Mouse (Mus musculus) forebrain, embryonic 10.5 days (tissue): ENCODE measurements around the gene Cd8a. TPM values are rescaled to one million over a fixed set of nuclear protein-coding genes. Genes with fewer than 3 reads are reported as not detected.

ENCODE experiments used
- DNase-seq: peaks from one replicate; pipeline ENCODE4 v3.0.0-alpha.2; 2017; ENCODE audit warnings: low spot score; ENCODE audit errors: extremely low spot score
- H3K27ac ChIP-seq: fragments of 300-500 bp; sonication (generic); 2 replicates; pipeline ENCODE4 v1.5.1; 2016; ENCODE audit warnings: mild to moderate bottlenecking
- H3K27me3 ChIP-seq: fragments of 300-500 bp; sonication (generic); 2 replicates; pipeline ENCODE4 v1.6.1; 2016; ENCODE audit warnings: mild to moderate bottlenecking; ENCODE audit not compliant: poor library complexity, severe bottlenecking
- H3K36me3 ChIP-seq: fragments of 300-500 bp; sonication (generic); replicated peaks from 2 replicates; pipeline ENCODE4 v1.6.1; 2016; ENCODE audit warnings: mild to moderate bottlenecking, moderate library complexity
- H3K4me1 ChIP-seq: fragments of 300-500 bp; sonication (generic); 2 replicates; pipeline ENCODE4 v1.6.1; 2016
- H3K4me3 ChIP-seq: fragments of 300-500 bp; sonication (generic); 2 replicates; pipeline ENCODE4 v1.5.1; 2016; ENCODE audit warnings: mild to moderate bottlenecking, moderate library complexity
- H3K9me3 ChIP-seq: fragments of 300-500 bp; sonication (generic); 2 replicates; pipeline ENCODE4 v1.6.1; 2016; ENCODE audit warnings: mild to moderate bottlenecking, moderate library complexity
- WGBS: fragments of 180-500 bp; shearing (Covaris S2); methylation state at CpG from one replicate; pipeline ENCODE4 v1.1.7; 2016; 5-methylcytosine and 5-hydroxymethylcytosine counted together
- polyA plus RNA-seq: library from polyadenylated mRNA; unstranded; fragments of >200 nt; fragmentation: Nextera tagmentation; extraction: Ambion mirVana; gene quantifications from 2 replicates; pipeline ENCODE4 v1.2.1, GENCODE M21; 2016

Gene Cd8a
- polyA plus RNA-seq, 1 experiment from 2014 or later, result not detected

- H3K27ac ChIP-seq, result no peak overlapping the region
- WGBS, result 95% methylated on average over 3 of the region's 3 CpGs
- DNase-seq, result no peak
- no peaks in the 10 kb centered on the region for H3K27me3 ChIP-seq
- H3K36me3 ChIP-seq, result no peaks in the 10 kb centered on the region
- no peaks in the 10 kb centered on the region; the same call in 1 of the 2 replicates for H3K9me3 ChIP-seq
- H3K4me3 ChIP-seq, result no peak overlapping the region
- no peaks in the 10 kb centered on the region for H3K4me1 ChIP-seq
These were observed 22.0 kb upstream of the Cd8a start for GRCm38 (mm10) chr6:71351201-71351600.

GRCm38 (mm10) chr6:71352201-71352600 is 21.0 kb upstream of the Cd8a start:
- Histone ChIP-seq H3K4me1 (no peaks in the 10 kb centered on the region), H3K27me3 (no peaks in the 10 kb centered on the region), H3K4me3 (no peak overlapping the region), H3K36me3 (no peaks in the 10 kb centered on the region), H3K27ac (no peak overlapping the region), H3K9me3 (no peaks in the 10 kb centered on the region; the same call in 1 of the 2 replicates)
- no peak for DNase-seq
- 94% methylated on average over 6 of the region's 6 CpGs for WGBS

GRCm38 (mm10) chr6:71352866-71353427 is 20.3 kb upstream of the Cd8a start:
- Histone ChIP-seq H3K27ac (no peak overlapping the region), H3K36me3 (no peaks in the 10 kb centered on the region), H3K4me3 (no peak overlapping the region), H3K27me3 (no peaks in the 10 kb centered on the region), H3K9me3 (no peaks in the 10 kb centered on the region; the same call in 1 of the 2 replicates), H3K4me1 (no peaks in the 10 kb centered on the region)
- 90% methylated on average over 10 of the region's 10 CpGs for WGBS
- no peak for DNase-seq

- no peak for DNase-seq
- no peaks in the 10 kb centered on the region; the same call in 1 of the 2 replicates for H3K9me3 ChIP-seq
- no peak overlapping the region for H3K27ac ChIP-seq
- no peaks in the 10 kb centered on the region for H3K36me3 ChIP-seq
- no peaks in the 10 kb centered on the region for H3K4me1 ChIP-seq
- WGBS, result 77% methylated on average over 2 of the region's 2 CpGs
- no peaks in the 10 kb centered on the region for H3K27me3 ChIP-seq
- H3K4me3 ChIP-seq, result no peak overlapping the region
These were observed 19.5 kb upstream of the Cd8a start for GRCm38 (mm10) chr6:71353722-71354121.

GRCm38 (mm10) chr6:71357493-71357892 is 15.7 kb upstream of the Cd8a start:
- H3K36me3 ChIP-seq, result no peaks in the 10 kb centered on the region
- no peaks in the 10 kb centered on the region for H3K27me3 ChIP-seq
- no peak overlapping the region for H3K4me3 ChIP-seq
- H3K9me3 ChIP-seq, result no peaks in the 10 kb centered on the region
- H3K4me1 ChIP-seq, result no peaks in the 10 kb centered on the region
- 93% methylated on average over 7 of the region's 7 CpGs for WGBS
- no peak overlapping the region for H3K27ac ChIP-seq
- no peak for DNase-seq

- H3K4me1 ChIP-seq, result no peaks in the 10 kb centered on the region
- no peak for DNase-seq
- H3K36me3 ChIP-seq, result no peaks in the 10 kb centered on the region
- no peaks in the 10 kb centered on the region for H3K27me3 ChIP-seq
- H3K27ac ChIP-seq, result no peak overlapping the region
- 72% methylated on average over 4 of the region's 4 CpGs for WGBS
- no peak overlapping the region for H3K4me3 ChIP-seq
- H3K9me3 ChIP-seq, result no peaks in the 10 kb centered on the region
These were observed 13.0 kb upstream of the Cd8a start for GRCm38 (mm10) chr6:71360221-71360620.

GRCm38 (mm10) chr6:71360751-71361150 is 12.5 kb upstream of the Cd8a start:
- Histone ChIP-seq H3K4me3 (no peak overlapping the region), H3K27ac (no peak overlapping the region), H3K36me3 (no peaks in the 10 kb centered on the region), H3K4me1 (no peaks in the 10 kb centered on the region), H3K9me3 (no peaks in the 10 kb centered on the region), H3K27me3 (no peaks in the 10 kb centered on the region)
- no peak for DNase-seq
- WGBS, result 62% methylated on average over 5 of the region's 5 CpGs

GRCm38 (mm10) chr6:71361156-71361670 is 12.0 kb upstream of the Cd8a start:
- no peak for DNase-seq
- WGBS, result 90% methylated on average over 10 of the region's 10 CpGs
- no peaks in the 10 kb centered on the region for H3K36me3 ChIP-seq
- no peak overlapping the region for H3K4me3 ChIP-seq
- no peaks in the 10 kb centered on the region for H3K4me1 ChIP-seq
- no peaks in the 10 kb centered on the region for H3K27me3 ChIP-seq
- no peak overlapping the region for H3K27ac ChIP-seq
- H3K9me3 ChIP-seq, result no peaks in the 10 kb centered on the region

GRCm38 (mm10) chr6:71363995-71364394 is 9.2 kb upstream of the Cd8a start:
- WGBS, result 82% methylated on average over 2 of the region's 2 CpGs
- DNase-seq, result no peak
- Histone ChIP-seq H3K27me3 (no peaks in the 10 kb centered on the region), H3K4me1 (no peaks in the 10 kb centered on the region), H3K27ac (no peak overlapping the region), H3K4me3 (no peak overlapping the region), H3K36me3 (no peaks in the 10 kb centered on the region), H3K9me3 (no peaks in the 10 kb centered on the region)

- Histone ChIP-seq H3K4me3 (no peak overlapping the region), H3K36me3 (no peaks in the 10 kb centered on the region), H3K9me3 (no peaks in the 10 kb centered on the region), H3K27me3 (no peaks in the 10 kb centered on the region), H3K4me1 (no peaks in the 10 kb centered on the region), H3K27ac (no peak overlapping the region)
- DNase-seq, result no peak
- WGBS, result 92% methylated on average over 6 of the region's 6 CpGs
These were observed 3.8 kb upstream of the Cd8a start for GRCm38 (mm10) chr6:71369416-71369815.

- Histone ChIP-seq H3K9me3 (no peaks in the 10 kb centered on the region), H3K4me1 (no peaks in the 10 kb centered on the region), H3K27me3 (no peaks in the 10 kb centered on the region), H3K27ac (no peak overlapping the region), H3K36me3 (no peaks in the 10 kb centered on the region), H3K4me3 (no peak overlapping the region)
- WGBS, result 86% methylated on average over 5 of the region's 5 CpGs
- DNase-seq, result no peak
These were observed 2.1 kb upstream of the Cd8a start for GRCm38 (mm10) chr6:71371085-71371605.

GRCm38 (mm10) chr6:71372041-71372720 is 1.0 kb upstream of the Cd8a start:
- H3K27ac ChIP-seq, result no peak overlapping the region
- no peaks in the 10 kb centered on the region for H3K4me1 ChIP-seq
- no peak for DNase-seq
- H3K4me3 ChIP-seq, result no peak overlapping the region
- H3K27me3 ChIP-seq, result no peaks in the 10 kb centered on the region
- peaks cover 3% of the 10 kb centered on the region; the same call in 1 of the 2 replicates for H3K9me3 ChIP-seq
- 87% methylated on average over 5 of the region's 5 CpGs for WGBS
- H3K36me3 ChIP-seq, result no peaks in the 10 kb centered on the region

- Histone ChIP-seq H3K36me3 (no peaks in the 10 kb centered on the region), H3K4me1 (no peaks in the 10 kb centered on the region), H3K9me3 (peaks cover 11% of the 10 kb centered on the region; the same call in 1 of the 2 replicates), H3K27ac (no peak overlapping the region), H3K4me3 (no peak overlapping the region), H3K27me3 (no peaks in the 10 kb centered on the region)
- 91% methylated on average over 19 of the region's 19 CpGs for WGBS
- no peak for DNase-seq
These were observed 1.1 kb downstream of the Cd8a start for GRCm38 (mm10) chr6:71374311-71374829.
